Mouse (Mus musculus): Measurements from ENCODE around the gene Kiss1r. TPM values are rescaled to one million over a fixed set of nuclear protein-coding genes. Genes with fewer than 3 reads are reported as not detected.
A peak's percentile ranks its signal among the peaks of the same experiment; 100 is the strongest.

Gene Kiss1r
- polyA plus RNA-seq, 1 experiment from 2014 or later, result 1.0 TPM

DNA sequence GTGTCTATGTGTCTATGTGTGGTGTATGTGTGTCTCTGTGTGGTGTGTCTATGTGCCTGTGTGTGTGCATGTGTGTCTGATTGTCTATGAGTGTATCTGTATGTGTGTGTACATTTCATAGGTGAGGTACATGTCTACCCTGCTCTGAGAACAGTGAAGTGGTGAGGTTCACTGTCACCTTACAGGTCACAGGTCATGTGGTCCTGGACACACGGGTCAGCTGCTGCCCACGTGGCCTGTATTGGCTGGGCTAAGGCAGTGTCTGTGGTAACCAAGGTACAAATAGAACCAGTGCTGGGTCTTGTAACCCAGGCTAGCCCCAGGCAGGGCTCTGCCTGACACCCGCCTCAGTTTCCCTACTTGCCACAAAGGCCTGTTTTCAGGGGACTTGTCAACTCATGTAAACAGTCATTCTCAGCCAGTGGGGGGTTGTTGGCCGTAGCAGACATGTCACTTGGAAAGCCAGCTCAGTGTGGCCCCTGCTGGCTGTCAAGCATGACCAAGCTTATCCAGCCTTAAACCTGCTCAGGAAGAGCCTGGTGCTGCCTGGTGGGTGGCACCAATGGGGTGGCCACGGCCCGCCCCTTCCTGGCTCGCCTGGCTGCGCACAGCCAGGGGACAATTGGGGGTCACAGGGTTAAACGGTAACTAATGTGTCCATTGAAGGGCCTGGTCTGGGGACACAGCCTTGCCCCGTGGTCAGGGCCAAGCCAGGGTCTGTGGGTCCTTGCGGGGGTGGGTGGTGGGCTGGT is 21.2 kb downstream of the Kiss1r start:
- DNase-seq (ENCODE audit: low spot score) (no peak), ATAC-seq (replicated peaks; ENCODE audit: low FRiP score) (no peak)
- no peaks in the 10 kb centered on the region; the same call in 1 of the 2 replicates for H3K4me1 ChIP-seq (replicated peaks; ENCODE audit: control insufficient read depth, insufficient read depth, low read length)
- no peaks in the 10 kb centered on the region for H3K36me3 ChIP-seq (ENCODE audit: control insufficient read depth, insufficient read depth, low read length)
- WGBS, result 63% methylated on average over 11 of the region's 11 CpGs
- H3K4me3 ChIP-seq (ENCODE audit: low read depth, low read length), result no peak overlapping the region
- H3K9ac ChIP-seq (ENCODE audit: low read length), result no peak overlapping the region
- no peak overlapping the region for H3K4me2 ChIP-seq (ENCODE audit: low read depth, low read length, severe bottlenecking)
- no peak overlapping the region for H3K27ac ChIP-seq (ENCODE audit: low read depth, low read length)
- no peaks in the 10 kb centered on the region for H3K27me3 ChIP-seq (ENCODE audit: control insufficient read depth, insufficient read depth, low read length)
- no peaks in the 10 kb centered on the region for H3K9me3 ChIP-seq (ENCODE audit: control insufficient read depth, low read length)

DNA sequence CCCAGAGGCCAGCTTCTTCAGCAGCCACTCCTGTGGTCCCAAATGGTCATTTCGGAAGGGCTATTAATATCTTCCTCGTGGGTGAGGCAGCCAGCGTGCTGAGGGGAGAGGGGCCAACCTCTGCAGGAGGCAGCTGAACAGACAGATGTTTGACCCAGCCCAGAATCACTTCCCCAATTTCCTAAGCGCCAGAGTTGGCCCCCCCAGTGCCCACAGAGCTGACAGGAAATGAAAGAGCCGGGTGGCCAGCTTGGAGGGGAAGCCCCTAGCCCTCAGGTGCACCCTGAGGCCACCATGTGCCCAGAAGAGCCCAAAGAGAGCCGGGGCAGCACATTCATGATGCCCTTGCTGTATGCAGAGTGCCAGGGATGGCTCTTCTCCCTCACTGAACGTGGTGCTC is 24.0 kb downstream of the Kiss1r start:
- no peak for ATAC-seq (replicated peaks; ENCODE audit: low FRiP score)
- 78% methylated on average over 7 of the region's 7 CpGs for WGBS

DNA sequence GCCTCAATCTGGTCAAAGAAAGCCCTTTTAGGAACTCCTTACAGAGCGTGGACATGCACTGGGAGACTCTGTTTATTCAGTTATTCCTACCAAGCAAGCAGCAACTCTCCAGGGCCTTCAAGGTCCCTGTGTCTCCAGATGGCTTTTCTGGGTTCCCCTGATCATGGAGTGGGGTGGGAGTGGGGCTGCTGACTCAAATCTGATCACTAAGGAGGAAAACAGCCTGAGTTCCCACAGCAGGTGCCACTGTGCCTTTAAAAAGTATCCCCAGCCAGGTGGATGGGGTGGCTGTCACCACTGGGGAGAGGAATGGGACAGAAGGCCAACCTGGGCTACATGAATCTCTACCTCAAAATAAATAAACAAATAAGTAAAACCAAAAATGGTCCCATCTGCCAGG is 26.2 kb downstream of the Kiss1r start:
- 80% methylated on average over 1 of the region's 1 CpGs for WGBS
- Histone ChIP-seq H3K4me3 (ENCODE audit: low read depth, low read length) (no peak overlapping the region), H3K36me3 (ENCODE audit: control insufficient read depth, insufficient read depth, low read length) (no peaks in the 10 kb centered on the region), H3K27me3 (ENCODE audit: control insufficient read depth, insufficient read depth, low read length) (no peaks in the 10 kb centered on the region), H3K9ac (ENCODE audit: low read length) (no peak overlapping the region), H3K9me3 (ENCODE audit: control insufficient read depth, low read length) (no peaks in the 10 kb centered on the region), H3K4me2 (ENCODE audit: low read depth, low read length, severe bottlenecking) (no peak overlapping the region), H3K4me1 (replicated peaks; ENCODE audit: control insufficient read depth, insufficient read depth, low read length) (peaks cover 23% of the 10 kb centered on the region), H3K27ac (ENCODE audit: low read depth, low read length) (no peak overlapping the region)
- ATAC-seq (replicated peaks; ENCODE audit: low FRiP score), result no peak
- DNase-seq (ENCODE audit: low spot score), result no peak

More for the DNA sequence above, 24.0 kb downstream of the Kiss1r start:
- Histone ChIP-seq H3K9me3 (ENCODE audit: control insufficient read depth, low read length) (no peaks in the 10 kb centered on the region), H3K4me2 (ENCODE audit: low read depth, low read length, severe bottlenecking) (no peak overlapping the region), H3K4me1 (replicated peaks; ENCODE audit: control insufficient read depth, insufficient read depth, low read length) (peaks cover 9% of the 10 kb centered on the region), H3K4me3 (ENCODE audit: low read depth, low read length) (no peak overlapping the region), H3K9ac (ENCODE audit: low read length) (no peak overlapping the region), H3K27ac (ENCODE audit: low read depth, low read length) (no peak overlapping the region), H3K27me3 (ENCODE audit: control insufficient read depth, insufficient read depth, low read length) (no peaks in the 10 kb centered on the region), H3K36me3 (ENCODE audit: control insufficient read depth, insufficient read depth, low read length) (no peaks in the 10 kb centered on the region)
- DNase-seq (ENCODE audit: low spot score), result no peak

DNA sequence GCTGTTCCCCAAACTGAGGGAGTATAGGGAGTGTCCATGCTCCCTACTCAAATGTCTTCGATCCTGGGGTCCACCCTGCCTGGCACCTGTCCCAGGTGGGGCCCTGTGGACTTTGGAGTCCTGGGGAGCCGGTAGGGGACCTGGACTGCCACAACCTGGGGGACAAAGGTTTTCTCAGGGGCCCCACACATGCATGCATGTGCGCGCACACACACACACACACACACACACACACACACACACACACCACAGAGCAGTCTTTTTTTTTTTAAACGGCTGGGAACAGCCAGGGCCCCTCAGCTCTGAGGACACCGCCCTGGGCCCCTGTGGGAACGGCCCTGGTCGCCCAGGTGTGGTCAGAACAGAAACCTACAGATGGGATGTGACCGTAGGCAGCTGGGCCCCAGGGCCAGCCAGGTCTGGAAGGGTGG is 26.7 kb downstream of the Kiss1r start:
- no peak overlapping the region for H3K4me3 ChIP-seq (ENCODE audit: low read depth, low read length)
- H3K9ac ChIP-seq (ENCODE audit: low read length), result no peak overlapping the region
- H3K4me1 ChIP-seq (replicated peaks; ENCODE audit: control insufficient read depth, insufficient read depth, low read length), result peaks cover 23% of the 10 kb centered on the region
- H3K36me3 ChIP-seq (ENCODE audit: control insufficient read depth, insufficient read depth, low read length), result no peaks in the 10 kb centered on the region
- no peaks in the 10 kb centered on the region for H3K9me3 ChIP-seq (ENCODE audit: control insufficient read depth, low read length)
- H3K27ac ChIP-seq (ENCODE audit: low read depth, low read length), result no peak overlapping the region
- 86% methylated on average over 9 of the region's 9 CpGs for WGBS
- H3K4me2 ChIP-seq (ENCODE audit: low read depth, low read length, severe bottlenecking), result no peak overlapping the region
- no peak for DNase-seq (ENCODE audit: low spot score)
- ATAC-seq (replicated peaks; ENCODE audit: low FRiP score), result no peak
- H3K27me3 ChIP-seq (ENCODE audit: control insufficient read depth, insufficient read depth, low read length), result no peaks in the 10 kb centered on the region

DNA sequence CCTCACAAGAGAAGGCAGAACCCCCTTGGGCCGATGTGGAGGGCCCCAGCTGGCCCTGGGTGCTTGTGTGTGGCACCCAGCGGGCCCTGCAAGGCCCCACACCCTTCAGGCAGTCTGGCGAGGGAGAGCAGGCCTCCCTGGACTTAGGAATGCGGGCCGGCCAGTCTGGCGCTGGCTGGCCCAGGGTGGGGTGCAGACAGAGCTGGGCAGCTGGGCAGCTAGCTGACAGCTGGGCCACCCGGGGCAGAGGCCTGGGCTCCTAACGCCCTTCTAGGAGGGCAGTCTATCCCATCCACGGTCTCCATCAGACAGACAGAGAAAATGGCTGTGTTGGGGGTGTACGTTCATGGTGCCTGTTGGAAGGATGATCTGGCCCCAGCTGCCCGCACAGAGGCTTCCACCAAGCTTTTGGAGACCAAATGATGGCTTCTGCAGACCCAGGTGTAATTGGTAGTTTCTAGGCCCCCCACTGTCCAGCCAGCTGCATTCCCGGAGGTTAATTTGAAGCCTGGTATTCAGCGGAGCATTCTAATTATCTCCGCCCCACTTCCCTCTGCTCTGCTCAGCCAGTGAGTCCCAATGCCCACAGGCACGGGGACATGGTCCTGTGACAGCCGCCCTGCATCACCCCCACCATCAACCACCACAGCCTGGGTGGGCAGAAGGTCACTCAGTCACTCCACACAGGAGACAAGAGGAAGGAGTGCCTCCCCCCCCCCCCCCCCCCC is 28.9 kb downstream of the Kiss1r start:
- H3K4me2 ChIP-seq (ENCODE audit: low read depth, low read length, severe bottlenecking), result peak overlapping the region; percentile 24; the same call in 1 of the 2 replicates
- H3K9ac ChIP-seq (ENCODE audit: low read length), result peak overlapping the region; percentile 27
- H3K9me3 ChIP-seq (ENCODE audit: control insufficient read depth, low read length), result no peaks in the 10 kb centered on the region
- no peaks in the 10 kb centered on the region for H3K27me3 ChIP-seq (ENCODE audit: control insufficient read depth, insufficient read depth, low read length)
- no peaks in the 10 kb centered on the region; the same call in 1 of the 2 replicates for H3K36me3 ChIP-seq (ENCODE audit: control insufficient read depth, insufficient read depth, low read length)
- ATAC-seq (replicated peaks; ENCODE audit: low FRiP score), result peak; percentile 70
- 14% methylated on average over 16 of the region's 16 CpGs for WGBS
- H3K27ac ChIP-seq (ENCODE audit: low read depth, low read length), result peak overlapping the region; percentile 68
- peak; percentile 83 for DNase-seq (ENCODE audit: low spot score)
- H3K4me3 ChIP-seq (ENCODE audit: low read depth, low read length), result no peak overlapping the region
- H3K4me1 ChIP-seq (replicated peaks; ENCODE audit: control insufficient read depth, insufficient read depth, low read length), result peaks cover 23% of the 10 kb centered on the region

DNA sequence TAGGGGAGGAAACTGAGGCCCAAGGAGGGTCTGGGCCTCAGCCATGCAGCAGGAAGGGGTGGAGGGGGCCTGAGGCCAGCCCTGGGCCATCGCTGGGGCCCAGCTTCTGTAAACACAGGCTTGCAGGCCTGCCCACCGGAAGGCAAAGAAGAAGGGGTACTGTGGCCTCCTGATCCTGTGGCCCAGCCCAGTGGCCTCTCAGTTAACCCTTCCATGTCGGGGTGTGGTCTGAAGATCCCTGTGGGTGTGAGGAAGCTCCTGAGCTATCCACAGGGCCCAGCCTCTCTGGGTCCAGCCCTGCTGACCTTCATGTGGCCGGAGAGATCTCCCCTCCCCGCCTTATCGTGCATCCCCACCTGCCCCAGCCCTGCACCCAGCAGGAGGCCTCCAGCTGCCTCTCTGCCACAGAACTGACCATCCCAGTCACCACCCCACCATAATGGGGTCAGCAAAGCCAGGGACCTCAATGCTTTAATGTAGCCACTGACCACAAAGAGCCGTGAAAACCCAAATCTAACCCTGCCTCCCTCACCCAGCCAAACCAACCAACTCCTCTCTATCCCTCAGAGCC is 30.1 kb downstream of the Kiss1r start:
- Histone ChIP-seq H3K36me3 (ENCODE audit: control insufficient read depth, insufficient read depth, low read length) (no peaks in the 10 kb centered on the region; the same call in 1 of the 2 replicates), H3K27ac (ENCODE audit: low read depth, low read length) (no peak overlapping the region; the same call in 1 of the 2 replicates), H3K4me2 (ENCODE audit: low read depth, low read length, severe bottlenecking) (peak overlapping the region; percentile 8; the same call in 1 of the 2 replicates), H3K4me3 (ENCODE audit: low read depth, low read length) (no peak overlapping the region), H3K9ac (ENCODE audit: low read length) (peak overlapping the region; percentile 39), H3K4me1 (replicated peaks; ENCODE audit: control insufficient read depth, insufficient read depth, low read length) (peaks cover 23% of the 10 kb centered on the region), H3K9me3 (ENCODE audit: control insufficient read depth, low read length) (no peaks in the 10 kb centered on the region), H3K27me3 (ENCODE audit: control insufficient read depth, insufficient read depth, low read length) (no peaks in the 10 kb centered on the region)
- ATAC-seq (replicated peaks; ENCODE audit: low FRiP score), result no peak
- DNase-seq (ENCODE audit: low spot score), result no peak
- WGBS, result 8% methylated on average over 7 of the region's 7 CpGs

DNA sequence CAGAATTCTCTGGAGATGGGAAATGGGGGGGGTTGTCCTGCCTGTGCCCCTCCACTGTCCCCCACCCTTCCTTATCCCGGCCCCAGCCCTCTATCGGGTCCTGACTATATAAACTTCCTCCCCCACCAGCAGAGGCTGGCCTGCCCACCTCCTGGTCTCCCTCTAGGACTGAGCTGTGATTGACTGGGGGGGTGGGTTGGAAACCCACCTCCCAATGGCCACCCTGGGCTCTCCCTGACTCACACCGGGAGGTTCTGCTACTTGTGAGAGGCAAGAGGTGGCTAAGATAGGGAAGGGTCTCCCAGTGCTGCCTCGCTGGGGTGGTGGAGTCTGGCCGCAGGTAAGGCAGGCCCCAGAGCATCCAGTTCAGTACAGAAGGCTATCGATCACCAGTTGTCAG is 30.7 kb downstream of the Kiss1r start:
- ATAC-seq (replicated peaks; ENCODE audit: low FRiP score), result no peak
- no peaks in the 10 kb centered on the region; the same call in 1 of the 2 replicates for H3K36me3 ChIP-seq (ENCODE audit: control insufficient read depth, insufficient read depth, low read length)
- H3K9me3 ChIP-seq (ENCODE audit: control insufficient read depth, low read length), result no peaks in the 10 kb centered on the region
- peaks cover 23% of the 10 kb centered on the region for H3K4me1 ChIP-seq (replicated peaks; ENCODE audit: control insufficient read depth, insufficient read depth, low read length)
- 69% methylated on average over 6 of the region's 6 CpGs for WGBS
- peak overlapping the region; percentile 23; the same call in 1 of the 2 replicates for H3K9ac ChIP-seq (ENCODE audit: low read length)
- DNase-seq (ENCODE audit: low spot score), result no peak
- no peaks in the 10 kb centered on the region for H3K27me3 ChIP-seq (ENCODE audit: control insufficient read depth, insufficient read depth, low read length)
- no peak overlapping the region for H3K27ac ChIP-seq (ENCODE audit: low read depth, low read length)
- H3K4me2 ChIP-seq (ENCODE audit: low read depth, low read length, severe bottlenecking), result no peak overlapping the region
- no peak overlapping the region for H3K4me3 ChIP-seq (ENCODE audit: low read depth, low read length)

DNA sequence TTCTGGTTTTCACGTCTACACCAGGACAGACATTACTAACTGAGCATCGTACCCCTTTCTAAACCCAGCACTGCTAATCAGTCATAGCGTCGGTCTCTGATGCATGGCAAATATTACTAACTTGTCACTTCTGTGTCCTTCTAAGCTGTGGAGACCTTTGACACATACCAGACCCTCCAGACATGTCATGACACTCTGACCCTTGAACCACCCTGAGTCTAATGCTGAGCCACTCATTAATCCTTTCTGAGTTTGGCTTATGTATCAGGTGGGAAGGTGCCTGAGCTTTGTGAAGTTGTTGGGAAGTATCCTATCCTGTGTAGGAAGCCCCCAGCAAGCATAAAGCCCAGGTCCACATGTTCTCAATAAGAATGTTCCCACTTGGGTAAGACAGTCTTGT is 33.1 kb downstream of the Kiss1r start:
- DNase-seq (ENCODE audit: low spot score) (no peak), ATAC-seq (replicated peaks; ENCODE audit: low FRiP score) (no peak)
- H3K4me2 ChIP-seq (ENCODE audit: low read depth, low read length, severe bottlenecking), result no peak overlapping the region
- WGBS, result 91% methylated on average over 4 of the region's 4 CpGs
- no peaks in the 10 kb centered on the region; the same call in 1 of the 2 replicates for H3K36me3 ChIP-seq (ENCODE audit: control insufficient read depth, insufficient read depth, low read length)
- H3K27ac ChIP-seq (ENCODE audit: low read depth, low read length), result no peak overlapping the region
- H3K4me1 ChIP-seq (replicated peaks; ENCODE audit: control insufficient read depth, insufficient read depth, low read length), result peaks cover 19% of the 10 kb centered on the region
- H3K9me3 ChIP-seq (ENCODE audit: control insufficient read depth, low read length), result no peaks in the 10 kb centered on the region
- H3K4me3 ChIP-seq (ENCODE audit: low read depth, low read length), result no peak overlapping the region
- H3K27me3 ChIP-seq (ENCODE audit: control insufficient read depth, insufficient read depth, low read length), result no peaks in the 10 kb centered on the region
- H3K9ac ChIP-seq (ENCODE audit: low read length), result no peak overlapping the region
